Mouse (Mus musculus) liver, postnatal 0 days (tissue): ENCODE measurements around the gene Shh.

Source experiments
- CTCF ChIP-seq: sonication (generic); IDR thresholded peaks from 2 replicates; pipeline ENCODE4 v1.5.1; 2016; ENCODE audit warnings: antibody characterized with exemption, low read depth
- EP300 ChIP-seq: IDR thresholded peaks from 2 replicates; pipeline ENCODE4 v1.6.1; 2016; ENCODE audit warnings: antibody characterized with exemption, low read depth, mild to moderate bottlenecking

DNA sequence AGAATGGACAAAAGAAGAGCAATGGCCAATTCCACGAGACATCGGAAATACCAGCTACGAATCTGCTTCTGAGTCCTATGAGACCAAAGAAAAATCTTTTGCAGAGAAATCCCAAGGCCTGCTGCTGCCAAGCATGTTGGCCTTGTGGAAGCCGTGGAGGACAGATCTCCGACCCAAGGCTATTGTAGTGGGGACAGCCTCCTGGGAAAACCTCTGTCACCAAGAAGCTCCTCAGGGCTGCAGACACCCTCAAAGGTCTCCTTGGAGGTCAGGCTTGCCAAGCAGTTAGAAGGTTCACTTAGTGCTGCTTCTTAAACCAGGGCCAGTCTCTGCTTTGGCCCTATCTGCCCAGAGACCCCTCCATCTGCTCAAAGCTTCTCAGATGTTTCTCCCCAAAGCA, 11.3 kb downstream of the Shh start:
- TF ChIP-seq CTCF (no peak), EP300 (no peak)
